Mouse (Mus musculus) heart, adult 2 months (tissue): Measurements from ENCODE around the gene Magix.
A peak's percentile ranks its signal among the peaks of the same experiment; 100 is the strongest.

Experiments
- CTCF ChIP-seq: fragments of 200-600 bp; IDR thresholded peaks from 2 replicates; pipeline ENCODE4 v1.8.1; 2022; ENCODE audit warnings: antibody characterized with exemption, mild to moderate bottlenecking, moderate library complexity
- EP300 ChIP-seq: fragments of 200-500 bp; IDR thresholded peaks from 2 replicates; pipeline ENCODE4 v1.6.1; 2011; ENCODE audit warnings: low read depth, low read length, control low read depth; ENCODE audit not compliant: insufficient read depth
- POLR2A ChIP-seq: fragments of 200-500 bp; IDR thresholded peaks from 2 replicates; pipeline ENCODE4 v1.6.1; 2011; ENCODE audit warnings: mild to moderate bottlenecking, low read depth, low read length, control low read depth; ENCODE audit not compliant: insufficient read depth

- peak; percentile 82 for TF ChIP-seq POLR2A
- TF ChIP-seq CTCF = no peak
- TF ChIP-seq EP300 = 0 out of 2 replicates have a peak, but pooled peaks have one; percentile 22
These were observed 15.9 kb upstream of the Magix start, which contains the start of gene Gpkow for GRCm38 (mm10) chrX:7696954-7697381.
